Mouse (Mus musculus) MN1 (cell line): ENCODE results near the gene Mthfd1l.

Experiments
- DNase-seq: peaks from one replicate; pipeline ENCODE4 v3.0.0-alpha.2; 2016; ENCODE audit warnings: low spot score

Gene Mthfd1l

GRCm38 (mm10) chr10:3978326-3978725 is 5.4 kb downstream of the Mthfd1l start:
- peak; percentile 23 for DNase-seq

GRCm38 (mm10) chr10:3978792-3979488 is 6.0 kb downstream of the Mthfd1l start:
- no peak for DNase-seq

DNA sequence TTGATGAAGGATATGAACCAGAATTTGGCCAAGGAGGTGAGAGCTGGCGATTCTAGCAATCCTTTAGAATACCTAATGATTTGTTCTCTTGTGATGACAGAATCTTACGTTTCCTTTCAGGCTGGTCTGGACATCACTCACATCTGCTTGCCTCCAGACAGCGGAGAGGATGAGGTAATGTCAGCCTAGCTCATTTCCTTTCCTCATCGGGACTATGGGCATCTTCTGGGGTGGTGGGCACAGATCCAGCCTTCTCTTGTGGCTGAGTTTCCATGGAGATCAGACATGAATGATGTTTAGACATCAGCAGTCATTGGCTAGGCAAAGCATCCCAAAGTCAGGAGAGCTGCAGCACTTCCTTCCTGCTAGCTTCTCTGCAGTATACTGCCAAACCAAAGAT is 7.3 kb downstream of the Mthfd1l start:
- DNase-seq, result peak; percentile 24

- no peak for DNase-seq
Observed at GRCm38 (mm10) chr10:3990295-3990883, 17.5 kb downstream of the Mthfd1l start.

DNA sequence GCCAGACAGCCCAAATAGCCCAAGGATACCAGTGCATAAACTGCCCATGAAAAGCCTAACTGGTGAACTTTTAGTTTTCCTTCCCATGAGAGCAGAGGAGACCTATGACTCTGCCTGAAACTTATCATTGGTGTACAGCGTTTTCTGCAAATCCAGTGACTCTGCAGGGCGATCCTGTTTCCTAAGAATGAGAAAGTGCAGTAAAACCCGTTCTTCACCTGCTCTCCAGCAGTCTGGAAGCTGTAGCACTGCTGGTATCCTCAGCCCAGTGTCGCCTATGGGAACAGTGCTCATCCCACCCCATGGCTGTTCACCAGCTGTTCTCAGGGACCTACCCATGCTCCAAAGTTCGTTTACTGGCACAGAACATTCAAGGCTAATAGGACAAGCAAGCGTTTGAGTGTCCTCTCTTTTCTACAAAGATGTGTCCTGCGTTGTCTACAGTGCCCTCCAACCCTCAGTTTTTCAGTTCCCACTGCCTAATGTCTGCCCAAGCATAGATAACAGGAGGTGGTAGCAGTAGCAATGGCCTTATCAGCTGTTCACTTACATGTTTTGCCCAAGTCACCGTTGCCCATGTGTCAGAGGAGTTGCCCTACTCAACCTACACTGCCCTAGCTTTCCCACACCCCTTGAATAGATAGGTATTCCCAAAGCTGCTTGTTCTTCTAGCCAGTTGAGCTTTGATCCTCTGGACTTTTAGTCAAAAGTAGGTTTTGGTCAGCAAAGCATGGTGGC is 20.6 kb downstream of the Mthfd1l start:
- DNase-seq, result no peak

DNA sequence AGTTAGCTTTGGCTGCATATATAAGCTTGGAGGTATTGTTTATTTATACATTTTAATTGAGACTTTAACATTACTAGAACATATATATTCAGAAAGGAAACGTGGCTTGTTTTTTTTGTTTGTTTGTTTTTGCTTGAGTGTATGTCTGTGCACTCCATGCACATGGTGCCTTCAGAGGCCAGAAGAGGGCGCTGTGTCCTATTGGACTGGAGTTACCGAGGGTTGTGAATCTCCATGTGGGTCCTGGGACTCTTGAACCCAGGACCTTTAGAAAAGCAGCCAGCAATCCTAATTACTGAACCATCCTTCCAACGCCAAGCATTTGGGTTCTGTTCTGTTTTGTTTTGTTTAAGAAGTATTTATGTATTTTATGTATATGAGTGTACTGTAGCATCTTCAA is 22.4 kb downstream of the Mthfd1l start:
- no peak for DNase-seq

- DNase-seq, result peak; percentile 79
Observed at GRCm38 (mm10) chr10:3996170-3996876, 23.4 kb downstream of the Mthfd1l start.

- no peak for DNase-seq
Observed at GRCm38 (mm10) chr10:3997851-3998426, 25.0 kb downstream of the Mthfd1l start.

DNA sequence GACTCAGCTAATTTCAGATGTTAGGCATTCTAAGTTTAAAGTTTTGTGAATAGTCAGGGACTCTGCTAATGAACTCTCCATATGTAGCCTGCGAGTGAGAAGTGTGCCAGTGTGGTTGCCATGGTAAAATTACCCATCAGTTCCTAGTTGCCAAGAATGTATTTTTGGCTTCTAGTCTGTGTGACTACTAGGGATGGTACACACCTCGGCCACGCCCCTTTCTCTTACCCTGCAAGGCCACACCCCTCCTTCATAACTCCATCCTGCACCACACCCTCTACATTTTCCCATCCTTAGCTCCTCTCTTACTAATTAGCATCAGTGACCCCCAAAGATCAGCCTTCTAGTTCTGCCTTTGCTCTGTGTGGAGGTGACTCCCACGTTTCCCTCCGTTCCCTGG is 29.8 kb downstream of the Mthfd1l start:
- no peak for DNase-seq

DNA sequence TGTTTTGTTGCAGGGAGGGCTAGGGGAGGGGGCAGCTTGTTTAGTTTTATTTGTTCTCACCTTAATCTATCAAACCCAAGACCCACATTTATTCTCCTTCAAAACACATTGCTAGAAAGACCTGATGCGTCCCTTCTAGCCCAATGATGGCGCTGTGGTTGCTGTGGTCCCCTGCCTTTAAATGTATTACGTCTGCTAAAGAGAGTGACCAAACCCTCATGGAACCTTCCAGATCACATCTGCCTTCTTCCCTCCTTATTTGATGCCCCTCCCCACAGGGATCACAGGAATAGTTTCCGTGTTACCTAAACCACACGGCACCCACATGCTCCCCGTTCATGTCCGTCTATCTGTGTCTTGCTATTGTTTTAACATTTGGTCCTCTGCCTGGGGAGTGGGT is 32.3 kb downstream of the Mthfd1l start:
- DNase-seq, result no peak

DNA sequence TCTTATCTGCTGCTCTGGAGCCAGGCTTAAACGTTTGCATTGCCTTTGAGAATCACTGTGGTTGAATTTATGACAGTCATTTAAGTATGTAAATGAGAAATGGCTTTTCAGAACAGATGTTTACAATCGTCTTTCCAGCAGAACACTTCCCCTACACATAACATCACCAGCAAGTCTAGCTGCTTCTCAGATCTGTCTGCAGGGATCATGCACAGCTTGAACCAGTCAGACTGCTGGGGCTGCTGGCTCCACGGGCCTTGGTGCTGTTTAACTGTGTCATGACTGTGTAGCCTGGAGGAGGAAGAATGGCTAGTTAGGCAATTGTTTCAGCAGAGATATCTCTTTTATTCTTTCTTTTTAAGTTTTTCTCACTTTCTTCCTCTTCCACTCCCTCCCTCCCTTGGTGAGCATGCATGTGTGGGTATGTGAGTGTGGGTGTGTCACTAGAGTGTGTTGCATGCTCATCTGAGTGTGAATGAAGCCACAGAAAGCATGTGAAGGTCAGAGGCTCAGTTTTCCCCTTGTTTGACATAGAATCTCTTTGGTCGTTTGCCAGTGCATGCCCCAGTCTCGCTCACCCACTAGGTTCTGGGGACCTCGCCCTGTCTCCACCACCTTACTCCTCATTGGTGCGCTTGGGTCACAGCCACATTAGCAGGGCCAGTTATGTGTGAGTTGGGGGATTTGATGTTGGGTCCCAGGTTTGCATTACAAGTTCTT is 33.5 kb downstream of the Mthfd1l start:
- DNase-seq, result no peak

DNA sequence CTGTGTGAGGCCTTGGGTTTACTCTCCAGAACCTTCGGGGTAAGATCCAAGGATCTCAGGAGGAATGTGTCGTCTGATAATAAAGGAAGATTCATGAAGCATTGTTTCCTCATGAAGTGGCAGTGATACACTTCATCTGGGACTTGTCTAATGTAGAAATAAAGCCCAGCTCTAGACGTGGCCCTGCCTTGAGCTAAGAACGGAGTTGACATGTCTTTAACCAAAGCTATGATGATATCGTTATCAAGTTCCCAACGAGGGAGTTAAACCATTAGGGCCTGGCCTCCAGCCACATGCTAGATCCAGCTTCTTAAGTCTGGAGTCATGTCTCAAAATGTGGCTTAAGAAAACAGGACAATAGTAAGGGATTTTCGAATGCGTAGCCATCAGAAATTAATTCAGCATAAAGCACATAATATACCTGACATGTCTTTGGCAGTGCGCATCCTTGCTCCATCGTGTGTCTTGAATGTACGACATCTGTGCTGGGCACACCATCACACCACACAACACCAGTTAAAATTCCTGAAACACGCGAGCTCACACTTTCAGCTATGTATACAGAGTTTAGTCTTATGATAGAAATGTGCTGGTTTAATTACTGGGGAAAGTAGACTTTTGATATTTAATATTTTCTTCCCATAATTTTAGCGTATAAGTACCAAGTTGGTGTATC is 49.8 kb downstream of the Mthfd1l start:
- DNase-seq, result no peak

GRCm38 (mm10) chr10:4026616-4027015 is 53.7 kb downstream of the Mthfd1l start:
- peak; percentile 45 for DNase-seq

DNA sequence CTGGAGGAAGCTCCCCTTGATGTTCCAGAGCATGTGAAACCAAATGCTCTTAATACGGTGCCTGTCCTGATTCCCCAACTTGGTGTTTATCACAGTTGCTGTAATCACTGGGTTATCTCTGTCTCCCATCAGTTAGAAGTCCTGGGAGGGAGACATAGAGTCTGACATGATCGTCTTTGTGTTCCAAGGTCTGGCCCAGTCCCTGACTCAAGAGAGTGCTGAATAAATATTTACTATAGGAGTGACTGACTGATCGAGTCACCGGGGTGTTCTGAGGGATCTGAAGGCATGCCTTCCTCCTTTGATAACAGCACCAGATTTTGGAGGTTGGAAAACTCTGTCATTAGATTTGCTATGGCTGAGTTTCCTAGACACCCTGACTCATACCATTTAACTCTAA is 54.5 kb downstream of the Mthfd1l start:
- DNase-seq, result no peak

- DNase-seq, result no peak
Observed at GRCm38 (mm10) chr10:4028851-4029442, 56.0 kb downstream of the Mthfd1l start.

- no peak for DNase-seq
Observed at GRCm38 (mm10) chr10:4033761-4034160, 60.8 kb downstream of the Mthfd1l start.

DNA sequence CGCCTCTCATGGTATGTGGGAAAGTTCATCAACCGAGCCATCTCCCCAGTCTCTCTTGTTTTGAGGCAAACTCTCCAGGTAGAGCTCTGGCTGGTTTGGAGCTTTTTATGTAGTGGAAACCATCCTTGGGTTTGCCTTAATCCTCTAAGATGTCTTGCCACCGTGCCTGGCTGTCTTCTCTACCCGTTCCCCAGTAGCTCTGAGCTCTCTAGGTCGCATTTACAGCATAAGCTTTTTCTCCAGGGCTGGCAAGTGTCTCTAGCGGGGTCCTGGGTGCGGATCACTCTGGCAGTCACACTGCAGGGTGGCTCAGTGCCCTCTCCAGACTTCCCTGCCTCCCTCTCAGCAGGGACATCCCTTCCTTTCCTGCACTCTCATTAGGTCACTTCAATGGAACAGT is 63.6 kb downstream of the Mthfd1l start:
- DNase-seq, result no peak

- DNase-seq, result no peak
Observed at GRCm38 (mm10) chr10:4037066-4037465, 64.1 kb downstream of the Mthfd1l start.

- no peak for DNase-seq
Observed at GRCm38 (mm10) chr10:4038576-4038975, 65.7 kb downstream of the Mthfd1l start.

DNA sequence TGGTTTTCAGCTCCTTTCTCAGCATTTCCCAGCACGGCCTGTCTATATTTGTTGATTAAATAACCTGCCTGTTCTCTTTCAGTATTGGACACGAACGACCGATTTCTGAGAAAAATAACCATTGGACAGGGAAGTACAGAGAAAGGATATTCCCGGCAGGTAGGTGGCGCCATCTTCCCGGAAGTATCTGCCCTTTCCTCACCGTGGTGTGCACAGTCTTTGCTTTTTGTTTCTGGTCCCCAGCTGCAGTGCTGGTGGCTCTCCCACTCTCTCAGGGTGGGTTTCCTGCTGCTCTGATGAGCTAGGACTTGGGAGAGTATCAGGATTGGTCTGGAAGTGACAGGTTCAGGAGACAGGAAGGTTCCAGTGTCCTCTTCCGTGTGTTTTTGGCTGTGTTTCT is 68.8 kb downstream of the Mthfd1l start:
- peak; percentile 45 for DNase-seq

- no peak for DNase-seq
Observed at GRCm38 (mm10) chr10:4044421-4044820, 71.5 kb downstream of the Mthfd1l start.
